Mouse (Mus musculus): ENCODE measurements around the gene Agrp. TPM values are rescaled to one million over a fixed set of nuclear protein-coding genes. Genes with fewer than 3 reads are reported as not detected.
A peak's percentile ranks its signal among the peaks of the same experiment; 100 is the strongest.

Gene Agrp
- total RNA-seq, 1 experiment: 0.71 TPM

GRCm38 (mm10) chr8:105623118-105623517 lies 14.1 kb downstream of the Agrp start:
- no peak for TF ChIP-seq CHD2 (IDR thresholded peaks at IDR 0.05; ENCODE audit: low read depth, low read length)
- no peak for TF ChIP-seq ZC3H11A (IDR thresholded peaks at IDR 0.05; ENCODE audit: borderline replicate concordance, low read depth, low read length)
- no peak for TF ChIP-seq HCFC1 (IDR thresholded peaks at IDR 0.05; ENCODE audit: borderline replicate concordance, insufficient read depth, low read length)
- TF ChIP-seq MAFK (IDR thresholded peaks at IDR 0.05; ENCODE audit: insufficient read depth, low read depth, low read length): no peak
- TF ChIP-seq ZNF384 (IDR thresholded peaks at IDR 0.05; ENCODE audit: low read depth, low read length): no peak
- DNase-seq (ENCODE audit: low read depth, low spot score): peak; percentile 47
- no peaks in the 10 kb centered on the region for H3K9me3 ChIP-seq (ENCODE audit: control insufficient read depth, insufficient read depth, low read depth, low read length)
- peak overlapping the region; percentile 37; the same call in 1 of the 2 replicates for H3K27ac ChIP-seq (ENCODE audit: insufficient read depth, low read depth, low read length, poor library complexity, severe bottlenecking)
- no peak overlapping the region for H3K4me3 ChIP-seq (ENCODE audit: insufficient read depth in 1 of 2, low read depth in 1 of 2, low read length in 2 of 2, poor library complexity in 1 of 2, severe bottlenecking in 1 of 2)
- peaks cover 0 to 25% of the 10 kb centered on the region in 2 experiments; a peak in 2 of 4 replicates for H3K4me1 ChIP-seq (ENCODE audit: control insufficient read depth in 2 of 2, insufficient read depth in 2 of 2, low read length in 2 of 2, poor library complexity in 1 of 2)
- in situ Hi-C loops (cut with MboI; ENCODE audit: low sequenced_read_pairs in 2 of 2, unreplicated experiment in 2 of 2): no loop called here
- H3K36me3 ChIP-seq (ENCODE audit: control insufficient read depth, insufficient read depth, low read length, poor library complexity, severe bottlenecking): peaks cover 7% of the 10 kb centered on the region; the same call in 1 of the 2 replicates
- H3K9ac ChIP-seq (ENCODE audit: insufficient read depth, low read depth, low read length, poor library complexity, severe bottlenecking): no peak overlapping the region

- Histone ChIP-seq H3K4me3 (ENCODE audit: insufficient read depth in 1 of 2, low read depth in 1 of 2, low read length in 2 of 2, poor library complexity in 1 of 2, severe bottlenecking in 1 of 2) (no peak overlapping the region; a peak in 1 of 4 replicates), H3K36me3 (ENCODE audit: control insufficient read depth, insufficient read depth, low read length, poor library complexity, severe bottlenecking) (peaks cover 13% of the 10 kb centered on the region; the same call in 1 of the 2 replicates), H3K27ac (ENCODE audit: insufficient read depth, low read depth, low read length, poor library complexity, severe bottlenecking) (peak overlapping the region; percentile 37), H3K4me1 (ENCODE audit: control insufficient read depth in 2 of 2, insufficient read depth in 2 of 2, low read length in 2 of 2, poor library complexity in 1 of 2) (peaks cover 0 to 28% of the 10 kb centered on the region in 2 experiments; a peak in 2 of 4 replicates), H3K9ac (ENCODE audit: insufficient read depth, low read depth, low read length, poor library complexity, severe bottlenecking) (no peak overlapping the region; the same call in 1 of the 2 replicates), H3K9me3 (ENCODE audit: control insufficient read depth, insufficient read depth, low read depth, low read length) (no peaks in the 10 kb centered on the region)
- peak; percentile 94 for DNase-seq (ENCODE audit: low read depth, low spot score)
- no peak for TF ChIP-seq CHD2 (IDR thresholded peaks at IDR 0.05; ENCODE audit: low read depth, low read length)
- TF ChIP-seq HCFC1 (IDR thresholded peaks at IDR 0.05; ENCODE audit: borderline replicate concordance, insufficient read depth, low read length): peak; percentile 47; the same call in 1 of the 2 replicates
- no peak for TF ChIP-seq ZNF384 (IDR thresholded peaks at IDR 0.05; ENCODE audit: low read depth, low read length)
- TF ChIP-seq ZC3H11A (IDR thresholded peaks at IDR 0.05; ENCODE audit: borderline replicate concordance, low read depth, low read length): peak; percentile 83
- in situ Hi-C loops (cut with MboI; ENCODE audit: low sequenced_read_pairs in 2 of 2, unreplicated experiment in 2 of 2): no loop called here
These were observed 14.7 kb downstream of the Agrp start for GRCm38 (mm10) chr8:105622421-105622920.

GRCm38 (mm10) chr8:105621841-105622240 lies 15.4 kb downstream of the Agrp start:
- Histone ChIP-seq H3K27ac (ENCODE audit: insufficient read depth, low read depth, low read length, poor library complexity, severe bottlenecking) (no peak overlapping the region), H3K9me3 (ENCODE audit: control insufficient read depth, insufficient read depth, low read depth, low read length) (no peaks in the 10 kb centered on the region), H3K4me3 (ENCODE audit: insufficient read depth in 1 of 2, low read depth in 1 of 2, low read length in 2 of 2, poor library complexity in 1 of 2, severe bottlenecking in 1 of 2) (no peak overlapping the region), H3K4me1 (ENCODE audit: control insufficient read depth in 2 of 2, insufficient read depth in 2 of 2, low read length in 2 of 2, poor library complexity in 1 of 2) (peaks cover 0 to 28% of the 10 kb centered on the region in 2 experiments; a peak in 2 of 4 replicates), H3K36me3 (ENCODE audit: control insufficient read depth, insufficient read depth, low read length, poor library complexity, severe bottlenecking) (peaks cover 19% of the 10 kb centered on the region; the same call in 1 of the 2 replicates), H3K9ac (ENCODE audit: insufficient read depth, low read depth, low read length, poor library complexity, severe bottlenecking) (no peak overlapping the region)
- TF ChIP-seq HCFC1 (IDR thresholded peaks at IDR 0.05; ENCODE audit: borderline replicate concordance, insufficient read depth, low read length): no peak
- in situ Hi-C loops (cut with MboI; ENCODE audit: low sequenced_read_pairs in 2 of 2, unreplicated experiment in 2 of 2): no loop called here
- DNase-seq (ENCODE audit: low read depth, low spot score): no peak

- DNase-seq (ENCODE audit: low read depth, low spot score): no peak
- TF ChIP-seq ZC3H11A (IDR thresholded peaks at IDR 0.05; ENCODE audit: borderline replicate concordance, low read depth, low read length) (no peak), ZNF384 (IDR thresholded peaks at IDR 0.05; ENCODE audit: low read depth, low read length) (no peak), CHD2 (IDR thresholded peaks at IDR 0.05; ENCODE audit: low read depth, low read length) (no peak), MAFK (IDR thresholded peaks at IDR 0.05; ENCODE audit: insufficient read depth, low read depth, low read length) (no peak), HCFC1 (IDR thresholded peaks at IDR 0.05; ENCODE audit: borderline replicate concordance, insufficient read depth, low read length) (no peak)
- Histone ChIP-seq H3K9ac (ENCODE audit: insufficient read depth, low read depth, low read length, poor library complexity, severe bottlenecking) (no peak overlapping the region), H3K27ac (ENCODE audit: insufficient read depth, low read depth, low read length, poor library complexity, severe bottlenecking) (no peak overlapping the region), H3K4me1 (ENCODE audit: control insufficient read depth in 2 of 2, insufficient read depth in 2 of 2, low read length in 2 of 2, poor library complexity in 1 of 2) (peaks cover 0 to 28% of the 10 kb centered on the region in 2 experiments; a peak in 2 of 4 replicates), H3K4me3 (ENCODE audit: insufficient read depth in 1 of 2, low read depth in 1 of 2, low read length in 2 of 2, poor library complexity in 1 of 2, severe bottlenecking in 1 of 2) (no peak overlapping the region), H3K9me3 (ENCODE audit: control insufficient read depth, insufficient read depth, low read depth, low read length) (no peaks in the 10 kb centered on the region), H3K36me3 (ENCODE audit: control insufficient read depth, insufficient read depth, low read length, poor library complexity, severe bottlenecking) (peaks cover 22% of the 10 kb centered on the region; the same call in 1 of the 2 replicates)
- in situ Hi-C loops (cut with MboI; ENCODE audit: low sequenced_read_pairs in 2 of 2, unreplicated experiment in 2 of 2): no loop called here
These were observed 16.1 kb downstream of the Agrp start for GRCm38 (mm10) chr8:105620946-105621720.

All from ES-E14 (cell line).